Comparison of ENCODE assay signal across 25 mouse cellular contexts in genomic region chr5:36667165-36667564, GRCm38 (mm10). TPM values are rescaled to one million over a fixed set of nuclear protein-coding genes. Genes with fewer than 3 reads are reported as not detected.
A peak's percentile ranks its signal among the peaks of the same experiment; 100 is the strongest.
DNase-seq lines count a peak whose midpoint lies in the region; ATAC-seq and TF ChIP-seq lines count a peak whose summit lies in the region.
"Had no signal": no experiment of that assay in that cellular context is flagged by ENCODE, and none has a peak within 500 bp of the region (broad histone marks: within the 10 kb centered on the region; RNA-seq: fewer than 3 reads in every experiment).

No protein-coding gene starts in this region.

- no peak overlapping the region for H3K4me3 ChIP-seq in gastrocnemius, adult 2 months
- H3K4me3 ChIP-seq in MEL (ENCODE audit: control insufficient read depth in 1 of 2, insufficient read depth in 1 of 2, low read depth in 2 of 2, low read length in 2 of 2) = no peak overlapping the region
- H3K4me3 ChIP-seq in intestine, embryonic 15.5 days (replicated peaks) = no peak overlapping the region
- H3K4me3 ChIP-seq in intestine, postnatal 0 days (ENCODE audit: low read depth, low read length) = no peak overlapping the region
- H3K4me3 ChIP-seq: embryonic facial prominence, embryonic 13.5 days; embryonic facial prominence, embryonic 15.5 days; erythroblast, embryonic 14.5 days; forebrain, embryonic 10.5 days; forebrain, embryonic 12.5 days had no signal

- H3K27me3 ChIP-seq in MEL (ENCODE audit: control insufficient read depth in 1 of 2, insufficient read depth in 2 of 2, low read length in 2 of 2) = no peaks in the 10 kb centered on the region
- no peaks in the 10 kb centered on the region for H3K27me3 ChIP-seq in intestine, embryonic 15.5 days (replicated peaks)
- H3K27me3 ChIP-seq in intestine, postnatal 0 days (replicated peaks; ENCODE audit: control insufficient read depth, insufficient read depth, low read length) = no peaks in the 10 kb centered on the region
- H3K27me3 ChIP-seq: embryonic facial prominence, embryonic 13.5 days; embryonic facial prominence, embryonic 15.5 days; forebrain, embryonic 12.5 days; Patski had no signal

- DNase-seq in gastrocnemius, adult 2 months = no peak
- DNase-seq in gastrocnemius, adult 8-10 months (ENCODE audit: low spot score in 2 of 2) = no peak
- DNase-seq in MEL (ENCODE audit: low read depth, low spot score) = no peak
- DNase-seq: adrenal gland, adult 2 months; adrenal gland, postnatal 10 days; adrenal gland, postnatal 25 days; cerebellum, adult 11 months; cerebellum, adult 18-20 months; cerebellum, adult 8-10 months; cerebellum, adult 9-11 months; cerebellum, postnatal 14 days; cerebellum, postnatal 36 days; embryo, embryonic 11 days had no signal

- intact Hi-C loops in gastrocnemius, adult 2 months (cut with DNase I) = no loop called here

- TF ChIP-seq EP300 in MEL (IDR thresholded peaks at IDR 0.05; ENCODE audit: low read depth in 1 of 2, low read length in 2 of 2) = no peak; a peak in 1 of 4 replicates

- H3K4me2 ChIP-seq in intestine, embryonic 15.5 days (replicated peaks) = no peak overlapping the region
- H3K4me2 ChIP-seq in intestine, postnatal 0 days (replicated peaks; ENCODE audit: low read depth) = no peak overlapping the region
- H3K4me2 ChIP-seq: embryonic facial prominence, embryonic 13.5 days; embryonic facial prominence, embryonic 15.5 days; forebrain, embryonic 12.5 days had no signal

- H3K9ac ChIP-seq in MEL (ENCODE audit: control insufficient read depth, low read depth, low read length, poor library complexity, severe bottlenecking) = no peak overlapping the region
- no peak overlapping the region for H3K9ac ChIP-seq in intestine, embryonic 15.5 days
- H3K9ac ChIP-seq in intestine, postnatal 0 days (ENCODE audit: low read depth, low read length) = no peak overlapping the region
- H3K9ac ChIP-seq: embryonic facial prominence, embryonic 13.5 days; embryonic facial prominence, embryonic 15.5 days; forebrain, embryonic 12.5 days had no signal

- H3K4me1 ChIP-seq in MEL (ENCODE audit: control insufficient read depth in 1 of 2, insufficient read depth in 2 of 2, low read length in 2 of 2) = peaks cover 33 to 43% of the 10 kb centered on the region in 2 experiments
- H3K4me1 ChIP-seq in intestine, embryonic 15.5 days (replicated peaks) = no peaks in the 10 kb centered on the region
- no peaks in the 10 kb centered on the region for H3K4me1 ChIP-seq in intestine, postnatal 0 days (replicated peaks; ENCODE audit: control insufficient read depth, insufficient read depth, low read length)
- H3K4me1 ChIP-seq: embryonic facial prominence, embryonic 13.5 days; embryonic facial prominence, embryonic 15.5 days; forebrain, embryonic 10.5 days; forebrain, embryonic 12.5 days had no signal

- H3K9me3 ChIP-seq in MEL (replicated peaks; ENCODE audit: insufficient read depth, low read length) = no peaks in the 10 kb centered on the region
- H3K9me3 ChIP-seq in intestine, embryonic 15.5 days = no peaks in the 10 kb centered on the region
- H3K9me3 ChIP-seq in intestine, postnatal 0 days (ENCODE audit: control insufficient read depth) = no peaks in the 10 kb centered on the region
- H3K9me3 ChIP-seq: embryonic facial prominence, embryonic 13.5 days; embryonic facial prominence, embryonic 15.5 days; forebrain, embryonic 10.5 days; forebrain, embryonic 12.5 days had no signal

- TF ChIP-seq POLR2A in MEL (IDR thresholded peaks at IDR 0.05; ENCODE audit: control insufficient read depth in 1 of 2, insufficient read depth in 1 of 2, low read depth in 1 of 2, low read length in 2 of 2, poor library complexity in 1 of 2) = no peak

- TF ChIP-seq RAD21 in MEL (IDR thresholded peaks at IDR 0.05; ENCODE audit: low read depth, low read length) = no peak

- TF ChIP-seq CTCF in gastrocnemius, adult 2 months (IDR thresholded peaks at IDR 0.05) = no peak
- TF ChIP-seq CTCF in MEL (IDR thresholded peaks at IDR 0.05 in 2 of 3, conservative IDR thresholded peaks at IDR 0.05 in 1 of 3; ENCODE audit: control insufficient read depth in 1 of 3, insufficient read depth in 1 of 3, low read depth in 2 of 3, low read length in 3 of 3, poor library complexity in 1 of 3, severe bottlenecking in 1 of 3) = no peak
- TF ChIP-seq CTCF in intestine, postnatal 0 days (IDR thresholded peaks at IDR 0.05; ENCODE audit: low read depth) = no peak

- WGBS in intestine, embryonic 15.5 days = 74% methylated on average over 5 of the region's 5 CpGs
- 47% methylated on average over 5 of the region's 5 CpGs for WGBS in intestine, postnatal 0 days

- ATAC-seq in intestine, embryonic 15.5 days = peak; percentile 81
- 0 out of 2 replicates have a peak, but pooled peaks have one; percentile 23 for ATAC-seq in intestine, postnatal 0 days
- ATAC-seq in megakaryocyte-erythroid progenitor cell, adult 5-6 weeks (replicated peaks; ENCODE audit: low FRiP score, low TSS enrichment, poor library complexity, severe bottlenecking) = no peak
- no peak for ATAC-seq in activated CD4-positive, CD25-positive, alpha-beta regulatory T cell, adult 4 months
- ATAC-seq: forebrain, embryonic 14.5 days; forebrain, embryonic 16.5 days; Patski had no signal

- H3K36me3 ChIP-seq in MEL (ENCODE audit: control insufficient read depth in 1 of 2, insufficient read depth in 2 of 2, low read length in 2 of 2) = peaks cover 3 to 43% of the 10 kb centered on the region in 2 experiments
- H3K36me3 ChIP-seq in intestine, embryonic 15.5 days = 0 out of 2 replicates have a peak, but pooled peaks cover 4% of the 10 kb centered on the region
- peaks cover 19% of the 10 kb centered on the region for H3K36me3 ChIP-seq in intestine, postnatal 0 days (ENCODE audit: control insufficient read depth, insufficient read depth)

- peak overlapping the region; percentile 83; the same call in 1 of the 2 replicates for H3K27ac ChIP-seq in gastrocnemius, adult 2 months
- H3K27ac ChIP-seq in MEL (ENCODE audit: control insufficient read depth, low read depth, low read length) = no peak overlapping the region
- no peak overlapping the region for H3K27ac ChIP-seq in intestine, embryonic 15.5 days
- no peak overlapping the region for H3K27ac ChIP-seq in intestine, postnatal 0 days (ENCODE audit: low read depth, low read length)
- H3K27ac ChIP-seq: embryonic facial prominence, embryonic 13.5 days; embryonic facial prominence, embryonic 15.5 days; forebrain, embryonic 10.5 days; forebrain, embryonic 12.5 days had no signal

- H3K79me2 ChIP-seq in MEL (ENCODE audit: control insufficient read depth, insufficient read depth, low read length, poor library complexity) = peaks cover 2% of the 10 kb centered on the region; the same call in 1 of the 2 replicates

TF ChIP-seq in MEL, 35 proteins besides CTCF, POLR2A, EP300 and RAD21:
- no peak for TF ChIP-seq MAFK (IDR thresholded peaks at IDR 0.05; ENCODE audit: borderline replicate concordance, low read depth, low read length)
- 0 out of 2 replicates have a peak, but pooled peaks have one; percentile 18 for TF ChIP-seq POLR2AphosphoS2 (IDR thresholded peaks at IDR 0.05; ENCODE audit: low read length)
- no peak for TF ChIP-seq POLR2AphosphoS5 (IDR thresholded peaks at IDR 0.05; ENCODE audit: borderline replicate concordance, low read depth, low read length)
- TF ChIP-seq HCFC1 (IDR thresholded peaks at IDR 0.05; ENCODE audit: low read depth, low read length) = no peak
- TF ChIP-seq ETS1 (IDR thresholded peaks at IDR 0.05; ENCODE audit: low read depth, low read length) = peak; percentile 39; the same call in 1 of the 2 replicates
- peak; percentile 61 for TF ChIP-seq GATA1 (IDR thresholded peaks at IDR 0.05; ENCODE audit: low read depth, low read length)
- no peak for TF ChIP-seq NELFE (IDR thresholded peaks at IDR 0.05; ENCODE audit: low read depth, low read length)

RNA-seq across cellular contexts. Expression of gene D5Ertd579e, which starts 28.7 kb away (rescaled TPM):
- 10 to 100 TPM; 86.4 to 98.1 TPM for total RNA-seq in gastrocnemius, adult 2 months (2021)
- total RNA-seq in gastrocnemius, adult 8-10 months (2022) = 10 to 100 TPM; 75.9 to 99.5 (median 81.1) TPM
- total RNA-seq in MEL (2012; rRNA removed) = 15.9 and 18.9 TPM in 2 replicates
- polyA plus RNA-seq in MEL (2012; ENCODE audit: insufficient read depth in 1 of 2, insufficient read length in 2 of 2, low read depth in 1 of 2, low replicate concordance in 2 of 2, missing spikeins in 1 of 2) = 10 to 100 TPM in 1 of 2 experiments, not detected in 1; 31.1 TPM
- 15.6 and 16.7 TPM in 2 replicates for polyA plus RNA-seq in intestine, embryonic 15.5 days (2015; fragmentation: Nextera tagmentation; extraction: Ambion mirVana)
- 19.6 and 22.5 TPM in 2 replicates for polyA plus RNA-seq in intestine, postnatal 0 days (2015; fragmentation: Nextera tagmentation; extraction: Ambion mirVana)
- total RNA-seq in megakaryocyte-erythroid progenitor cell, adult 5-6 weeks (2014; fragmentation: Nextera tagmentation) = 21.0 and 24.0 TPM in 2 replicates
- total RNA-seq in megakaryocyte-erythroid progenitor cell, adult 5-6 weeks (2017) = 25.7 and 44.6 TPM in 2 replicates
- polyA plus RNA-seq in activated CD4-positive, CD25-positive, alpha-beta regulatory T cell, adult 4 months (2017; shearing (Covaris generic)) = 10 to 100 TPM; 23.3 to 24.1 TPM

Comparison
In these comparisons a context has a peak if more than half of its experiments do, and no peak if none do; other contexts are left out.
1. ATAC-seq: peak in intestine, embryonic 15.5 days (single experiment) and intestine, postnatal 0 days (single experiment); none in megakaryocyte-erythroid progenitor cell, adult 5-6 weeks (single experiment) and activated CD4-positive, CD25-positive, alpha-beta regulatory T cell, adult 4 months (single experiment).